Mouse (Mus musculus) ES-Bruce4 (cell line): ENCODE data around the gene Rnf135. TPM values are rescaled to one million over a fixed set of nuclear protein-coding genes. Genes with fewer than 3 reads are reported as not detected.
"Not testable (repeated sequence)": the region's sequence is repeated elsewhere in the genome, so short reads cannot be mapped to it uniquely, and the experiment has no call there.

ENCODE experiments used
- H3K27ac ChIP-seq: 2 replicates; pipeline ENCODE4 v1.5.1; 2012; ENCODE audit warnings: low read length, inconsistent platforms; ENCODE audit not compliant: insufficient read depth
- H3K27me3 ChIP-seq: 2 replicates; pipeline ENCODE4 v1.6.1; 2012; ENCODE audit warnings: mild to moderate bottlenecking, low read length, inconsistent platforms; ENCODE audit not compliant: control insufficient read depth, poor library complexity, insufficient read depth, severe bottlenecking
- H3K36me3 ChIP-seq: 2 replicates; pipeline ENCODE4 v1.6.1; 2012; ENCODE audit warnings: inconsistent platforms, mild to moderate bottlenecking, low read length, moderate library complexity; ENCODE audit not compliant: control insufficient read depth, poor library complexity, insufficient read depth, severe bottlenecking
- H3K4me1 ChIP-seq: one replicate; pipeline ENCODE4 v1.8.1; 2011; ENCODE audit warnings: low read length; ENCODE audit not compliant: control insufficient read depth, insufficient read depth
- H3K4me3 ChIP-seq: 2 replicates; pipeline ENCODE4 v1.5.1; 2011; ENCODE audit warnings: low read depth, mild to moderate bottlenecking, low read length
- H3K9ac ChIP-seq: 2 replicates; pipeline ENCODE4 v1.6.1; 2012; ENCODE audit warnings: low read depth, mild to moderate bottlenecking, inconsistent platforms; ENCODE audit not compliant: poor library complexity, severe bottlenecking
- H3K9me3 ChIP-seq: replicated peaks from 2 replicates; pipeline ENCODE4 v1.6.1; 2012; ENCODE audit warnings: mild to moderate bottlenecking, low read length, inconsistent platforms; ENCODE audit not compliant: control insufficient read depth, poor library complexity, insufficient read depth, severe bottlenecking
- CTCF ChIP-seq: IDR thresholded peaks from one replicate; pipeline ENCODE4 v1.8.1; 2011; ENCODE audit warnings: low read depth, low read length
- EP300 ChIP-seq: IDR thresholded peaks from 2 replicates; pipeline ENCODE4 v1.6.1; 2011; ENCODE audit warnings: low read depth, low read length; ENCODE audit not compliant: insufficient read depth
- POLR2A ChIP-seq: IDR thresholded peaks from one replicate; pipeline ENCODE4 v1.8.1; 2011; ENCODE audit warnings: low read length; ENCODE audit not compliant: insufficient read depth
- polyA plus RNA-seq: library from polyadenylated mRNA; stranded (reverse); fragments of >200 nt; gene quantifications from 2 replicates; pipeline ENCODE4 v1.2.4, GENCODE M21; 2011; ENCODE audit warnings: low read depth; ENCODE audit not compliant: missing spikeins, insufficient read depth, insufficient read length

Gene Rnf135
- polyA plus RNA-seq, 1 experiment, result 5.3 TPM

DNA sequence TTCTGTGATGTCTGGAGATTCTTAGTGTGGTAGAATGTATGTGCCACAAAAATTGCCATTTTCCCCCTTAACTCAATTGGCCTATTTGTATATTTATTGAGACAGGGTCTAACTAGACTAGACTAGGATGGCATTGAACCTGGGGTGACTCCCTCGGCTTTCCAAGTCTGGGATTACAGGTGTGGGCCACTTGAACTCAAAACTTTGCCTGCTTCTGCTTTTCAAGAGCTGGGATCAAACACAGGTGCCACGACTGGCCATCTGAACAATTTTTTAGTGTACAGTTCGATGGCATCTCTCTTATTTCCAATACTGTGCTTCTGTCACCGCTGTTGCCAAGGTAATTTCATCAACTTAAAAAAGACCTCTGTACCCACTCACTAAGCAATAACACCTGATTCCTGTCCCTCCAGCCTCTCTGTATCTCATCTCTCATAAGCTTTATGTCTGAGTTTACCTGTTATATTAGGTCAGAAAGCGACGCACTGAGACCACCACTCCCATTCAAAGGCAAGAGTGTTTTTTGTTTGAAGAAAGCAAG, 950 bp downstream of the Rnf135 start:
- TF ChIP-seq POLR2A (no peak), EP300 (no peak), CTCF (no peak)
- no peaks in the 10 kb centered on the region for H3K27me3 ChIP-seq
- peak overlapping the region; percentile 37; the same call in 1 of the 2 replicates for H3K4me3 ChIP-seq
- no peaks in the 10 kb centered on the region for H3K36me3 ChIP-seq
- H3K9me3 ChIP-seq, result no peaks in the 10 kb centered on the region
- peak overlapping the region; percentile 68 for H3K9ac ChIP-seq
- H3K27ac ChIP-seq, result peak overlapping the region; percentile 27; the same call in 1 of the 2 replicates
- no peaks in the 10 kb centered on the region for H3K4me1 ChIP-seq

DNA sequence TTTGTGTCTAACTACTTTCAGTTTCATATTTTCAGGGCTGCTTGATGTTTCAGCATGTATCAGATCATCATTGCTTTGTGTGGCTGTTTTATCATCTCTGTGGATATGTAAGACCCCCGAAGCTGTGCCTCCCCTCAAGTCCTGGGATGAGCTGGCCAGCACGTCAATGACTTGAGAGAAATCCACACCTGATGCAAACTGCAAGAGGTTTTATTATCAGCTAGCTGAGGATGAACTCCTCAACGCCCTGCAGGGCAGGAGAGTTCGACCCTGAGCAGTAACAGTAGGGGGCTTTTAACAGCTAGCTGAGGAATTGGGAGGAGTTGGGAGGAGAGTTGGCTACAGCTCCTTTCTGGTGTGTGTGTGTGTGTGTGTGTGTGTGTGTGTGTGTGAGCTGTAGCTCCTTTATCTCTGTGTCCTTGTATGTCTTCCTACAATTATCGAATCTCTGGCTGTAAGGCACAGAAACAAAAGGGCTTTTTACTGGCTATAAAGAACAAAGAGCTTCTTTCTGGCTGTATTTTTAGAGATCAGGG, 1.9 kb downstream of the Rnf135 start:
- not testable (repeated sequence) for H3K9ac ChIP-seq, H3K27me3 ChIP-seq

DNA sequence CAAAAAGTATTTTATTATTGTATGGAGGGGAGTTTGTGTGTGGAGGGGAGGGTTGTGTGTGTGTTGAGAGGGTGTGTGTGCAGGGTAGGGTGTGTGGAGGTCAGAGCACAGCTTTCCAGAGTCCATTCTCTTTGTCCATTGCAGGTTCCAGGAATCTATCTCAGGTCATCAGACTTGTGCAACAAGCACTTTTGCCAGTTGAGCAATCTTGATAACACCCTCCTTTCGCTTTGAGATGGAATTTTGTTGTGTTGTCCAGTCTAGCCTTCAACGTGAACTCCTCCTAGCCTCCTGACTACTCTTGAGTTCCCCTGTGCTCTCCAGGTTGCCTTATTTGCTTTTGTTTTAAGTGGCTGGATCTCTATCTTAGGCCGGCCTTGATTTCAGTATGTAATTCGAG, 6.6 kb downstream of the Rnf135 start:
- Histone ChIP-seq H3K9ac (no peak overlapping the region), H3K27ac (no peak overlapping the region), H3K27me3 (no peaks in the 10 kb centered on the region), H3K4me3 (no peak overlapping the region), H3K4me1 (no peaks in the 10 kb centered on the region), H3K9me3 (no peaks in the 10 kb centered on the region), H3K36me3 (no peaks in the 10 kb centered on the region)
- no peak for TF ChIP-seq EP300
- no peak for TF ChIP-seq CTCF
- TF ChIP-seq POLR2A, result no peak

More for the DNA sequence above, 1.9 kb downstream of the Rnf135 start:
- H3K9me3 ChIP-seq, H3K4me1 ChIP-seq, H3K4me3 ChIP-seq, H3K36me3 ChIP-seq, H3K27ac ChIP-seq: not testable (repeated sequence)

DNA sequence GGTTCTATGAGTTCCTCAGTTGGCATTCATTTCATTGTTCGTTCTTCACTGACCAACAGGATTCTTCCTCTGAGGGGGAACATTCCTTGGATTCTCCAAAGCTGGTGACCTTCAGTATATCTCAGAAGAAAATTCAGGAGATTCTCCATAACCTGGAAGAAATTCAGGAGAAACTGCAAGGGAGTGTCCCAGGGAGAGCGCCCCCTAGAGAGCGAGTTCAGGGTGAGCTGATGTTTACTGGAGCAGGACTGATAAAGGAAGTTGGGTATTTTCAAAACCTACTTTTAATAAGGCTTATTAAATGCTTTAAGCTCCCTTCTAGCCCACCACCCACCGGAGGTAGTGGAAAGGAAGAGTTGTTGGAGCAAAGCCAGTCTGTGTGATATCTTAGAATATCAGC, 10.2 kb downstream of the Rnf135 start:
- H3K27ac ChIP-seq, result no peak overlapping the region
- no peaks in the 10 kb centered on the region for H3K36me3 ChIP-seq
- no peak overlapping the region for H3K4me3 ChIP-seq
- TF ChIP-seq CTCF (peak; percentile 65), POLR2A (no peak)
- no peak overlapping the region for H3K9ac ChIP-seq
- no peaks in the 10 kb centered on the region for H3K4me1 ChIP-seq
- H3K27me3 ChIP-seq, result no peaks in the 10 kb centered on the region; the same call in 1 of the 2 replicates
- H3K9me3 ChIP-seq, result no peaks in the 10 kb centered on the region

DNA sequence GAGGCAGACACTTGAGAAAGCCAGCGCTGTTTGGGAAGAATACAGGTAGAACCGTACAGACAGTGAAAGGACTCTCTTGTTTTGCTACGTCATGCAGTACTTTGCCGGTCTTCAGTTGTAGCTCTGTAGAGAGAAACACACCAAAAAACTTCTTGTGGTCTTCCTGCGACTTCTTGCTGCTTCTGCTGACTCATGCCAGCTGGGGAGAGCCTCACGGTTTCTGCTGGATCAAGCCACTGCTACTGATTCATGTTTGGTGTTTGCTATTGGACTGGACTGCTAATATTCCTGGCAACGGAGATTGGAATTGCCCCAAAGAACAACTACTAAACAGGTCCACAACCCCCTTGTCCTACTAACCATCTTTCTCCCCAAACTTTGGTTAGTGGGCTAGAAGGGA, 12.7 kb downstream of the Rnf135 start:
- Histone ChIP-seq H3K4me1 (no peaks in the 10 kb centered on the region), H3K27me3 (no peaks in the 10 kb centered on the region; the same call in 1 of the 2 replicates), H3K9ac (no peak overlapping the region), H3K36me3 (no peaks in the 10 kb centered on the region), H3K27ac (no peak overlapping the region), H3K4me3 (no peak overlapping the region), H3K9me3 (no peaks in the 10 kb centered on the region)
- TF ChIP-seq EP300 (no peak), CTCF (no peak), POLR2A (no peak)

DNA sequence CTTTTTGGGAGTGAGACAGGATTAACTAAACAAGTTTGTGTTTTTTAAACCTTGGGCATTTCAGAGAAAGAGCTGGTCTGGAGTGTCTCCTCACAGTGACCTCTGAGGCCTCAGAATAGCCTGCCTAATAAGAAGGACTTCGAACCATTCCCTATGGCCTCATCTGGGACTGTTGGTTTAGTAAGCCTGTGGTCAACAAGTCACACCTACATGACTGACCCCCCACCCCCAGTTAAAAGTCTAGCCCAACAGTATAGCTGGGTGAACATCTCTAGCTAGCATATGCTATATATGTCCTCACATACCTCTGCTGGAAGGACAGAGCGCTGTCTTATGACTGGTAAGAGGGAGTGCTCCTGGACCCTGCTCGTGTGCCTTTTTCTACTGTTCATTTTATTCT, 15.7 kb downstream of the Rnf135 start:
- TF ChIP-seq CTCF, result no peak
- no peak for TF ChIP-seq POLR2A
- TF ChIP-seq EP300, result no peak
- Histone ChIP-seq H3K27me3 (no peaks in the 10 kb centered on the region; the same call in 1 of the 2 replicates), H3K4me3 (no peak overlapping the region), H3K9ac (no peak overlapping the region), H3K9me3 (no peaks in the 10 kb centered on the region), H3K27ac (no peak overlapping the region), H3K36me3 (no peaks in the 10 kb centered on the region), H3K4me1 (no peaks in the 10 kb centered on the region)
